Mouse (Mus musculus) frontal cortex, postnatal 10 days (tissue): ENCODE results near the gene Syne1.

Experiments
- DNase-seq, 2 experiments: peaks; one replicate each; pipeline ENCODE4 v3.0.0; 2022; ENCODE audit warnings: low spot score in 2 of 2, mixed read lengths in 1 of 2

Syne1 gene

GRCm38 (mm10) chr10:5067113-5067512 is 484.2 kb downstream of the Syne1 start:
- no peak for DNase-seq

DNA sequence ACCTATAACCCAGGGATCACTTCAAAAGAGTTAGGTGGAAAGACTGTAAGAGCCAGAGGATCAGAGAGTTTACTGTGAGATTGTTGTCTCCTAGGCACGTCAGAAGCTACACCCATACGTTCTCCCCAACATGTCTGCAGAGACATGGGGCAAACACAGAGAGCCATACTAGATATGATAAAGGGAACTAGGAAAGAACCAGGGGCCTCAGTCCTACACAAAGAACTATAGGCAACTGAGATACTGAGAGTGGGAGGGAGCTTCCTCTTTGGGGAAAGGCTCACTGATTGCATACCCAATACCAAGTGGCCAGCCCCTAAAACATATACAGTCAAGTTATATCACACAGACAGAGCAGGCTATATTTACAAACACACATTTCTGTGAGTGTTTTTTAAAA is 491.3 kb downstream of the Syne1 start:
- no peak for DNase-seq

DNA sequence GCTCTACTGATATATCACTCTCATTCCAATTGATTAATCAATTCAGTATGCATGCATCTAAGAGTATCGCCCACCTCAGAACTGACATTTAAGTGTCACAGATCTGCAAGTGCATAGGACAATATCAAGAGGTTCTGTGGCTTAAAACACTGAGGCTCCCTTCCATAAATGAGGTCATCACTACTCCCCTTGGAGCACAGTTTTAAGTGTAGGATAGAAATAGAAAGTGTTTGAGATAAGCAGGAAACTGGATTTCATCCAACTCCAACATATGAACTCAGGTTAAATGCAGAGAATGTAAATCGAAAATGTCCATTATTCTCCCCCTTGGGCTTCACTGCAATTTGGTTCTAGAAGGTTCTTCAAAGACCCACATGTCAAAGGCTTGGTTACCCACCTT is 492.4 kb downstream of the Syne1 start:
- DNase-seq: no peak

GRCm38 (mm10) chr10:5057661-5058060 is 493.6 kb downstream of the Syne1 start:
- no peak for DNase-seq

- DNase-seq: no peak
These were observed 494.3 kb downstream of the Syne1 start for GRCm38 (mm10) chr10:5056940-5057339.

GRCm38 (mm10) chr10:5056243-5056735 is 495.0 kb downstream of the Syne1 start:
- no peak for DNase-seq

DNA sequence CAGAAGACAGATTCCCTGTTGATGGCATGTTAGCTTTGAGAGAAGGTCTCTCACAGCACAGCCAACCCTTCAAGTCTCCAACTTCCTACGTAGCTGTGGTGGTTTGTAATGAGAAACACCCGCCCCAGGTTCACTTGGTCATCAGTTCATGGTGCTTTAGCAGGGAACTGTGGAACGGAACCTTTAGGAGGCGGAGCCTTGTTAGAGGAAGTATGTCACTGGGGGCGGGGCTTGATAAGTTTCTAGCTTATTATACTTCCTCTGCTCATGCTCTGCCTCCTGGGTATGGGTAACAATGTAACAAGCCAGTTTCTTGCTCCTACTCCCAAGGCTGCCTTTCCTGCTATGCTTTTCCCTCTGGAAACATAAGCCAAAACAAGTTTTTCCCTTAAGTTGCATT is 505.6 kb downstream of the Syne1 start:
- no peak for DNase-seq

- DNase-seq: no peak
These were observed 506.1 kb downstream of the Syne1 start for GRCm38 (mm10) chr10:5045213-5045612.

- DNase-seq: no peak
These were observed 506.8 kb downstream of the Syne1 start for GRCm38 (mm10) chr10:5044481-5044880.

GRCm38 (mm10) chr10:5041254-5041653 is 510.0 kb downstream of the Syne1 start:
- no peak for DNase-seq

DNA sequence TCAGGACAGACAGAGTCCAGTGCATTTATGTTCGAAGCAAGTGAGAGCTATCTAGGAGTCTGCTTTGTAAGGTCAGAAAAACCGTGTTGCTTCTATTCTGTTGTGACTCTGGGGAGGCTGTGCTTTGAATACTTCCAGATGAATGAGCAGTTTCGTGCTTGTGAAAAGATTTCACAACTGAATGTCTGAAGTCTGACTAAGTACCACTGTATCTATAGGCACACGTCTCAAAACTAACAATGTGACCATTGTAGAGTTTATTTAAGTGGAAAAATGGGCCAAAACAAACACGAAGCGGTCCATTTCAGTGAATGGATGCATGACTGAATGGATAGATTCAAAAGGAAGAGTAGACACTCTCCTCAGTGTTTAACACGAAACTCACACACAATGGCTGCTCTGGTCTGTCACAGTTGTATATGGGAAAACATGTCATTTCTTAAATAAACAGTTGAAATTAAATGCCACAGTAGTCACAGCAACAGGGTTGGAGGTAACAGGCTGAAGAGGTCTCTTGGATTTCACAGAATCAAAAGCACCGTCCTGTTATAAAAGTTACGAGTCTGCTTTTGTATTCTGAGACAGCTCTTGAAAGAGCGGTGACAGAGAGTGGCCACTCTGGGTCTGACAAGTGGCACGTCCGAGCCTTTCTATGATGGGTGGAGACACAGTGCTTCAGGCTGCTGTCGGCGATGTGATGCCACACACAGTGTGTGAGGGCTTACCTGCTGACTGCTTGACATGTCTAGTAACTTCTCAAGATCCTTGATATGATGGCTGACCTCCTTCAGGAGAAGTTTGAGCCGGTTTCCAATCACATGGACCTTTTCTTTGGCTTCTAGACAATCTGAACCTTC is 518.9 kb downstream of the Syne1 start:
- DNase-seq: no peak

GRCm38 (mm10) chr10:5029883-5030282 is 521.4 kb downstream of the Syne1 start:
- DNase-seq: no peak

- no peak for DNase-seq
These were observed 522.1 kb downstream of the Syne1 start for GRCm38 (mm10) chr10:5029161-5029560.

- no peak for DNase-seq
These were observed 523.0 kb downstream of the Syne1 start for GRCm38 (mm10) chr10:5028301-5028700.

GRCm38 (mm10) chr10:5027208-5027607 is 524.1 kb downstream of the Syne1 start:
- no peak for DNase-seq

DNA sequence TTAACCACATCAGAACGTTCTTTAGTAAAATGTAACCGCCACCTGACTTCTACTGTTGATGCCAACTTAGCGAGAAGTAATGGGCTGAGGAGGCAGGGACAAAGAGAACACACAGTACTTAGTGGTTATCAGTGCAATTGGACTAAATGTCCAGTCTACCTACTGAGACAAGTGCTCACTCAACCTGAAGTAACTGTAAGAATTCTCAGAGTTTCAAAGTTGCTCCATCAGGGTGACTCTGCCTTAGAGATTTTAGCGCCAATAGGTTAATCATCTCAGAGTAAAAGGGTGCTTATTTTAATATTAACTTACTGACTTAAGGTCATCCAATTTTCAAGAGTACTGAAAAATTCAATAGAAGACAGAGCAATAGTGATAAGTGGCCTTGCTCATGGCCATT is 525.4 kb downstream of the Syne1 start:
- DNase-seq: no peak

DNA sequence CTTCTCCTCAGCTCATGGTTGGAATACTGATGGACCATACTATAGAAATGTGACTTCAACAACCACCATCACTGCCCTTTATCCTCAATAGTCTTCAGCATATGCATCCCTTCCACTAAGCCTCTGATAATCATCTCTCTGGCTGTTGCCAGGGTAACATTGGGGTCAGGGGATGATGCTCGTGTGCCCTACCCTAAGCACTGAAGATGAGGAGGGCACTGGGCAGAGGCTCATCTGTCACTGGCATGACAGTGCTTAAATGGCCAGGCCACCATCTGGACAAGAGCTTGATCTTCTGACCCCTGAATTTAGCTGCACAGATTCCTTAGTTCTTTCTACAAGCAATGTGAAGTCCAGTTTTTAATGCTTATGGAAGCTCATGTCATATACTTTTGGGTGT is 534.1 kb downstream of the Syne1 start:
- DNase-seq: no peak

GRCm38 (mm10) chr10:5014976-5015375 is 536.3 kb downstream of the Syne1 start:
- no peak for DNase-seq

DNA sequence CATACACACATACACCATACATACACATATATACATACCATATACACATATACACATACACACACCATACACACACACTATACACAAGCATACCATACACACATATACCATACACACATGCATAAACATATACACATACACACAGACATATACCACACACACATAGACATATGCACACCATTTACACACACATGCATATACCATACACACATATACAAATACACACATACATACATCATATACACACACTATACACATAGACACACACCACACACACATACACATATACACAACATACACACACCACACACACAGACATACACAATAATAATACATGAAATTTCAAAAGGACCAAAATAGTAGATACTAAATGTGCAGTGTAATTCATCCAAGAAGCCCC is 539.3 kb downstream of the Syne1 start:
- no peak for DNase-seq

DNA sequence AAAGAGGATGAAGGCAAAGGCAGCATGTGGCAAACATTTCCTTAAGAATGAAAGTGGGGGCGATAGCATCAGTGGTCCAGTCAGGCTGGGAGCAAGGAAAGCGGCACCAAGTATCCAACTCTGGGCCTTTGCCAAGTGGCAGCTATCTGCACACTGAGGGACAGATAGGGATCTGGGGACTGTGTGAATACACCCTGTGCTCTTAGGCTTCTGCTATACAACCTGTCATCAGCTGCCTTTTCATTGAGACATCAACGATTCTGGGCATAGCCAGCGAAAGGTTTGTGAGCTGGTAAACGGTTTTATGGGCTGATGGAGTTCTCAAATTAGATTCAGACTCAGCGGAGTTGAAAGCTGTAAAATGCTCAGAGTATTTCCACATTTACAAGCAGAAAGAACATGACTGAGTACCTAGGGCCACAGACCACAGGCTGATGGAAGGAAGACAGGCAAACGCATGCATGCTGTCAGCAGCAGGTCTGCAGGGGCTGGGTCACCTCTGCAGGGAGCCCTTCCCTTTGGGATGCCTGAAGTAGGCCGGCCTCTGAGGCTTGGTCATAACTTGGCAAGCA is 542.4 kb downstream of the Syne1 start:
- no peak for DNase-seq

GRCm38 (mm10) chr10:4996592-4996991 is 554.7 kb downstream of the Syne1 start:
- DNase-seq: no peak

DNA sequence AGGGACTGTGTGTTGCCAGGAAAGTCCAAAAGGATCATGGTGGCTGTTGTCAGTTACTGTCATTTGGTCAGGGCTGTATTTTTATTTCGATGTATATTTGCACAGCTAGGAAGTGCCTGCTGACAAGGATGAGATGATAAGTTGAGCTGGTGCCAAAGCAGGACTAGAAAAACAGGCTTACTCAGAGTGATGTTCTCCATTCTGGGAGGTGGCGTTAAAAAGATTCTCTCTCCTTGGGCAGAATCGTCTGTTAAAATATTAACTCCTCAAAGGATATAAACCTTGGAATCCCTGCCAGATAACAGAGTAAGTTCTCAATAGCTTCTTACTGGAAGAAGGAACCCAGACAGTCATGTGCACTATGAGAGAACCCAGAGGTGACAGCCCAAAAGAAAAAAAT is 557.5 kb downstream of the Syne1 start:
- no peak for DNase-seq

- DNase-seq: no peak
These were observed 567.4 kb downstream of the Syne1 start for GRCm38 (mm10) chr10:4983919-4984318.
